Mouse (Mus musculus): Measurements from ENCODE around the gene Ndufs7. TPM values are rescaled to one million over a fixed set of nuclear protein-coding genes. Genes with fewer than 3 reads are reported as not detected.

Gene Ndufs7
- total RNA-seq, 1 experiment, result 205 TPM

DNA sequence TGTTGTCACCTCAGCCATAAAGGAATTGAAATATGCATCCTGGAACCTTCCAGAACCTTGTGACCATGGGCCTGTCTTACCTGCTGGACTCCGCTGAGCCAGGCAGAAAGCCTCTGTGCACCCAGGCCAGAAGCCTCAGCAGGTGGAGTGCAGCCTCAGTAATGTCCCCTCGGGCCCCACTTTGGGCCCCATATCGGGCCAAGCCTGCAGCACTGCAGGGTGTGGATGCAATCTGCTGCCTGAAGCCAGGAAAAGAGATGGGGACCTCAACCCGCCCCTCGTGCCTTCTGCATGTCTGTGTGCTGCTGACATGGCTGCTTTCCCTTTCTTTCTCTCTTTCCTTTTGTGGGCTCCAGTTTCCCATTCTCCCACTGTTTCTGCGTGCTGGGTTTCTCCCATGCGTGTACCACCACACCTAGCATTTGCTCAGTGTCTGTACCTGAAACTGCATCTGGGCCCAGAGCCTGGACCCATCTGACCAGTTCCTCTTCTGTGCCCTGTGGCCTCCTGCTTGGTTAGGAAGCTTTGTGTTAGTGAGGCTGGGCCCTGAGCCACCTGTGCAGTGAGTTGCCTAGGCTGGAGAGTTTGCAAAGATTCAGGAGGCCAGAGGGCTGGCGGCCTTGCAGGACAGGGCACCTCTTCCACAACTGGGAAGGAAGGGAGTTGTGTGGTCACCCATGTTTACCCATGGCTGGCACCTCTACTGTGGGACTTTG lies 23.1 kb downstream of the Ndufs7 start:
- in situ Hi-C loops (cut with MboI; ENCODE audit: low sequenced_read_pairs in 2 of 2, unreplicated experiment in 2 of 2), result no loop called here
- Histone ChIP-seq H3K27ac (ENCODE audit: insufficient read depth, low read depth, low read length, poor library complexity, severe bottlenecking) (no peak overlapping the region), H3K9me3 (ENCODE audit: control insufficient read depth, insufficient read depth, low read depth, low read length) (no peaks in the 10 kb centered on the region), H3K9ac (ENCODE audit: insufficient read depth, low read depth, low read length, poor library complexity, severe bottlenecking) (no peak overlapping the region), H3K4me3 (ENCODE audit: insufficient read depth in 1 of 2, low read depth in 1 of 2, low read length in 2 of 2, poor library complexity in 1 of 2, severe bottlenecking in 1 of 2) (no peak overlapping the region), H3K36me3 (ENCODE audit: control insufficient read depth, insufficient read depth, low read length, poor library complexity, severe bottlenecking) (peaks cover 45% of the 10 kb centered on the region), H3K4me1 (ENCODE audit: control insufficient read depth in 2 of 2, insufficient read depth in 2 of 2, low read length in 2 of 2, poor library complexity in 1 of 2) (peaks cover 0 to 11% of the 10 kb centered on the region in 2 experiments; a peak in 1 of 4 replicates)
- no peak for DNase-seq (ENCODE audit: low read depth, low spot score)
- TF ChIP-seq ZNF384 (IDR thresholded peaks at IDR 0.05; ENCODE audit: low read depth, low read length) (no peak), MAFK (IDR thresholded peaks at IDR 0.05; ENCODE audit: insufficient read depth, low read depth, low read length) (no peak), CHD2 (IDR thresholded peaks at IDR 0.05; ENCODE audit: low read depth, low read length) (no peak), HCFC1 (IDR thresholded peaks at IDR 0.05; ENCODE audit: borderline replicate concordance, insufficient read depth, low read length) (no peak), ZC3H11A (IDR thresholded peaks at IDR 0.05; ENCODE audit: borderline replicate concordance, low read depth, low read length) (no peak)

DNA sequence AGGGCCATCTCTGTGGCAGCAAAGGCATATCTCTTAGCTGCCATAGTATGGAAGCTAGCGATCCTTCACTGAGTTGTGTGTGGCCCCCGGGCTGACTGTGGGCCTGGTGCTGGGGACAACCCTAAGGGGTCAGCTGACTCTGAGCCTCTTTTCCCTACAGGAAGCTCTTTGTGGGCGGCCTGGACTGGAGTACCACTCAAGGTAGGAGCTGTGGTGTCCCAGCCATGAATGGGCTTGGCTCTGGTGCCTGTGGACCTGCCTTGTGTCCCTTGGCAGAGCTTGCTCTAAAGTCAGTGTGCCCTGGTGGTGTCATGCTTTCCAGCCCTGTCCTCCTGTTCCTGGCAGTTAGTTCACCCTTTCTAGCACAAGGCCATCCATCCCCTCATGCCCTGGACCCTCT lies 24.9 kb downstream of the Ndufs7 start:
- Histone ChIP-seq H3K9me3 (ENCODE audit: control insufficient read depth, insufficient read depth, low read depth, low read length) (no peaks in the 10 kb centered on the region), H3K9ac (ENCODE audit: insufficient read depth, low read depth, low read length, poor library complexity, severe bottlenecking) (no peak overlapping the region), H3K27ac (ENCODE audit: insufficient read depth, low read depth, low read length, poor library complexity, severe bottlenecking) (no peak overlapping the region), H3K4me3 (ENCODE audit: insufficient read depth in 1 of 2, low read depth in 1 of 2, low read length in 2 of 2, poor library complexity in 1 of 2, severe bottlenecking in 1 of 2) (no peak overlapping the region), H3K4me1 (ENCODE audit: control insufficient read depth in 2 of 2, insufficient read depth in 2 of 2, low read length in 2 of 2, poor library complexity in 1 of 2) (peaks cover 0 to 9% of the 10 kb centered on the region in 2 experiments; a peak in 1 of 4 replicates), H3K36me3 (ENCODE audit: control insufficient read depth, insufficient read depth, low read length, poor library complexity, severe bottlenecking) (peaks cover 52% of the 10 kb centered on the region)
- TF ChIP-seq MAFK (IDR thresholded peaks at IDR 0.05; ENCODE audit: insufficient read depth, low read depth, low read length) (no peak), HCFC1 (IDR thresholded peaks at IDR 0.05; ENCODE audit: borderline replicate concordance, insufficient read depth, low read length) (no peak), ZC3H11A (IDR thresholded peaks at IDR 0.05; ENCODE audit: borderline replicate concordance, low read depth, low read length) (no peak), CHD2 (IDR thresholded peaks at IDR 0.05; ENCODE audit: low read depth, low read length) (no peak), ZNF384 (IDR thresholded peaks at IDR 0.05; ENCODE audit: low read depth, low read length) (no peak)
- in situ Hi-C loops (cut with MboI; ENCODE audit: low sequenced_read_pairs in 2 of 2, unreplicated experiment in 2 of 2), result no loop called here
- DNase-seq (ENCODE audit: low read depth, low spot score), result no peak

GRCm38 (mm10) chr10:80276238-80276637 lies 27.3 kb downstream of the Ndufs7 start:
- no peak overlapping the region for H3K27ac ChIP-seq (ENCODE audit: insufficient read depth, low read depth, low read length, poor library complexity, severe bottlenecking)
- H3K9me3 ChIP-seq (ENCODE audit: control insufficient read depth, insufficient read depth, low read depth, low read length), result no peaks in the 10 kb centered on the region
- H3K36me3 ChIP-seq (ENCODE audit: control insufficient read depth, insufficient read depth, low read length, poor library complexity, severe bottlenecking), result peaks cover 63% of the 10 kb centered on the region
- DNase-seq (ENCODE audit: low read depth, low spot score), result no peak
- no peak overlapping the region for H3K9ac ChIP-seq (ENCODE audit: insufficient read depth, low read depth, low read length, poor library complexity, severe bottlenecking)
- TF ChIP-seq HCFC1 (IDR thresholded peaks at IDR 0.05; ENCODE audit: borderline replicate concordance, insufficient read depth, low read length) (no peak), ZNF384 (IDR thresholded peaks at IDR 0.05; ENCODE audit: low read depth, low read length) (no peak), MAFK (IDR thresholded peaks at IDR 0.05; ENCODE audit: insufficient read depth, low read depth, low read length) (no peak)
- H3K4me1 ChIP-seq (ENCODE audit: control insufficient read depth in 2 of 2, insufficient read depth in 2 of 2, low read length in 2 of 2, poor library complexity in 1 of 2), result peaks cover 0 to 7% of the 10 kb centered on the region in 2 experiments; a peak in 1 of 4 replicates
- in situ Hi-C loops (cut with MboI; ENCODE audit: low sequenced_read_pairs in 2 of 2, unreplicated experiment in 2 of 2), result no loop called here
- H3K4me3 ChIP-seq (ENCODE audit: insufficient read depth in 1 of 2, low read depth in 1 of 2, low read length in 2 of 2, poor library complexity in 1 of 2, severe bottlenecking in 1 of 2), result no peak overlapping the region

- in situ Hi-C loops (cut with MboI; ENCODE audit: low sequenced_read_pairs in 2 of 2, unreplicated experiment in 2 of 2), result no loop called here
- Histone ChIP-seq H3K4me1 (ENCODE audit: control insufficient read depth in 2 of 2, insufficient read depth in 2 of 2, low read length in 2 of 2, poor library complexity in 1 of 2) (peaks cover 0 to 12% of the 10 kb centered on the region in 2 experiments; a peak in 1 of 4 replicates), H3K9me3 (ENCODE audit: control insufficient read depth, insufficient read depth, low read depth, low read length) (no peaks in the 10 kb centered on the region), H3K9ac (ENCODE audit: insufficient read depth, low read depth, low read length, poor library complexity, severe bottlenecking) (no peak overlapping the region), H3K36me3 (ENCODE audit: control insufficient read depth, insufficient read depth, low read length, poor library complexity, severe bottlenecking) (peaks cover 81% of the 10 kb centered on the region), H3K27ac (ENCODE audit: insufficient read depth, low read depth, low read length, poor library complexity, severe bottlenecking) (no peak overlapping the region), H3K4me3 (ENCODE audit: insufficient read depth in 1 of 2, low read depth in 1 of 2, low read length in 2 of 2, poor library complexity in 1 of 2, severe bottlenecking in 1 of 2) (no peak overlapping the region)
- TF ChIP-seq ZNF384 (IDR thresholded peaks at IDR 0.05; ENCODE audit: low read depth, low read length) (no peak), HCFC1 (IDR thresholded peaks at IDR 0.05; ENCODE audit: borderline replicate concordance, insufficient read depth, low read length) (no peak), MAFK (IDR thresholded peaks at IDR 0.05; ENCODE audit: insufficient read depth, low read depth, low read length) (no peak)
- no peak for DNase-seq (ENCODE audit: low read depth, low spot score)
These were observed 29.5 kb downstream of the Ndufs7 start for GRCm38 (mm10) chr10:80278390-80278789.
